Mouse (Mus musculus) bone marrow, adult 2 months (tissue): ENCODE results near the gene Opn4.

ENCODE experiments used
- CTCF ChIP-seq: fragments of 200-500 bp; IDR thresholded peaks from 2 replicates; pipeline ENCODE4 v1.5.1; 2011; ENCODE audit warnings: low read length, control low read depth; ENCODE audit not compliant: control insufficient read depth, insufficient read depth
- POLR2A ChIP-seq: fragments of 200-500 bp; IDR thresholded peaks from 2 replicates; pipeline ENCODE4 v1.6.1; 2011; ENCODE audit warnings: low read depth, mild to moderate bottlenecking, control low read depth, low read length, borderline replicate concordance; ENCODE audit not compliant: control insufficient read depth

- TF ChIP-seq CTCF (no peak), POLR2A (no peak)
These were observed 51.4 kb downstream of the Opn4 start for GRCm38 (mm10) chr14:34548391-34549001.
